Mouse (Mus musculus) CD4-positive, CD25-positive, alpha-beta regulatory T cell, adult 2 months (primary cell): ENCODE results near the gene Gm10775.

Source experiments
- DNase-seq: peaks from one replicate; pipeline ENCODE4 v3.0.0-alpha.2; 2012; ENCODE audit warnings: low read depth, low spot score

The Gm10775 gene

GRCm38 (mm10) chr13:65259239-65259638 lies at the start of gene Gm10775:
Gm10775 (plus strand) TSS chr13:65259539.
- DNase-seq: no peak

GRCm38 (mm10) chr13:65225945-65226344 lies 33.4 kb upstream of the Gm10775 start:
- DNase-seq: no peak

- no peak for DNase-seq
Observed at GRCm38 (mm10) chr13:65226657-65227056, 32.7 kb upstream of the Gm10775 start.

- DNase-seq: no peak
Observed at GRCm38 (mm10) chr13:65237211-65237610, 22.1 kb upstream of the Gm10775 start.

GRCm38 (mm10) chr13:65240509-65241098 lies 18.7 kb upstream of the Gm10775 start:
- peak; percentile 99 for DNase-seq

GRCm38 (mm10) chr13:65241099-65241626 lies 18.2 kb upstream of the Gm10775 start:
- DNase-seq: peak; percentile 94

- DNase-seq: peak; percentile 75
Observed at GRCm38 (mm10) chr13:65241627-65242318, 17.6 kb upstream of the Gm10775 start.

GRCm38 (mm10) chr13:65242319-65242787 lies 17.0 kb upstream of the Gm10775 start:
- peak; percentile 31 for DNase-seq

- DNase-seq: peak; percentile 68
Observed at GRCm38 (mm10) chr13:65243273-65243672, 16.1 kb upstream of the Gm10775 start.

GRCm38 (mm10) chr13:65258175-65258954 lies 974 bp upstream of the Gm10775 start:
- DNase-seq: no peak

GRCm38 (mm10) chr13:65262086-65262485 lies 2.7 kb downstream of the Gm10775 start:
- no peak for DNase-seq

- no peak for DNase-seq
Observed at GRCm38 (mm10) chr13:65277994-65278382, 18.6 kb downstream of the Gm10775 start.

- peak; percentile 95 for DNase-seq
Observed at GRCm38 (mm10) chr13:65278383-65279341, 19.3 kb downstream of the Gm10775 start, which contains the start of gene Zfp369. Zfp369 (plus strand) TSS chr13:65278814.

GRCm38 (mm10) chr13:65286771-65287170 lies 27.4 kb downstream of the Gm10775 start:
- peak; percentile 33 for DNase-seq

- DNase-seq: no peak
Observed at GRCm38 (mm10) chr13:65296354-65296753, 37.0 kb downstream of the Gm10775 start.
